Mouse (Mus musculus) megakaryocyte-erythroid progenitor cell, adult 5-6 weeks (primary cell): ENCODE measurements at regions not wholly inside any gene's neighbourhood (a gene's known extent, or its start where the extent isn't known, plus 50 kb on each side); places are given as distances from the start of the nearest gene placed in this dataset.

Experiments used
- ATAC-seq: replicated peaks from 2 replicates; pipeline ENCODE4 v1.8.0; 2016; ENCODE audit warnings: mild to moderate bottlenecking, inconsistent platforms; ENCODE audit not compliant: severe bottlenecking, poor library complexity, low FRiP score, low TSS enrichment

DNA sequence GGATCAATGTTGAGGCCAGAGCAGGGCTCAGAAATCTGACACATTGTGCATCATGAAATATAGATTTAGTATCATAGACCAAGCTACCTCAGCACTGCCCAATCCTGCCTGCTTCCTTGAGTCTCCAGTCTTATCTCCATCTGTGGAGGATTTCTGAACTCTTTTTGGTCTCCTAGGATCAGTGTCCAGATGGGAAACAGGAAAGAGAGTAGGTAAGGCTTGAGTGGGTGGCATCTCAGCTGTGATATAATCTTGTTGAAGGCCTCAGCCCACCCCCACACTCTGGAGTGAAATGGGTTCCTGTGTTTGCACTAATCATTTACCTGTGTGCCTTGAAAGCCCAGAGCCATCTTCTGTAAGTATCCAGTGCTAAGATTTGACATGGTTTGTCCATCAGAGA is 74.3 kb upstream of the Aff3 start:
- ATAC-seq = no peak

DNA sequence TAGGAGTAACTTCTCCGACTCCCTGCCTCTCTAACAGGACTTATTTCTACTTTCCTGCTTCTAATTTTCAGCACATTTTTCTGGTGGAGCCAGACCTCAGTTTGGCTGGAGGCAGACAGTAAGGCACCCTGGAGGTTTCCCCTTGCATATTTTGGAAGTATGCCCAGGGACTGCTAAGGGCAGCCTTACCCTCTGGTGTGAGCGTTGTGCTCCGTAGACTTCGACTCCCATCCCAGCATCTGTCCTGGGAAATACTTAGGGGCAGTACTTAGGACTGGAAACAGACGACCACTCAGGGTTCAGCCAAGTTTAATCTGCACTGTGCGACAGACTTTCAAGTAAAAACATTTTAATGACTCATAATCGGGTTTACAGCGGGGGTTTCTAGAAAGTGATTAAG is 71.0 kb upstream of the Aff3 start:
- ATAC-seq = no peak

DNA sequence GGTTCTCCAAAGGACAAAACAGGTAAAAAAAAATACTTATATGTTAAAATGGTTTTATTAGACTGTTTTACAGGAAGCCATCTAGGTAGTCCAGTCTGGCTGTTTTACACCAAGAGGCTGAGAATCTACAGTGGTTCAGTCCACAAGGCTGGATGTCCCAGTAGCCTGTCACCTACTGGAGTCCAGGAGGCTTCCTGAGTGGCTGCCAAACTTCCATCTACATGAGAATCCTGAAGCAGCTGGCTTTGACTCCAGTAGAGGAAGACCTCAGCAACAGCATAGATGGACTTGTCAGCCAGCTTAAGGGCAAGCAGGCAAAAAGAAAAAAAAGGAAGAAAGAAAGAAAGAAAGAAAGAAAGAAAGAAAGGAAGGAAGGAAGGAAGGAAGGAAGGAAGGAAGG is 68.4 kb upstream of the Aff3 start:
- ATAC-seq = no peak

DNA sequence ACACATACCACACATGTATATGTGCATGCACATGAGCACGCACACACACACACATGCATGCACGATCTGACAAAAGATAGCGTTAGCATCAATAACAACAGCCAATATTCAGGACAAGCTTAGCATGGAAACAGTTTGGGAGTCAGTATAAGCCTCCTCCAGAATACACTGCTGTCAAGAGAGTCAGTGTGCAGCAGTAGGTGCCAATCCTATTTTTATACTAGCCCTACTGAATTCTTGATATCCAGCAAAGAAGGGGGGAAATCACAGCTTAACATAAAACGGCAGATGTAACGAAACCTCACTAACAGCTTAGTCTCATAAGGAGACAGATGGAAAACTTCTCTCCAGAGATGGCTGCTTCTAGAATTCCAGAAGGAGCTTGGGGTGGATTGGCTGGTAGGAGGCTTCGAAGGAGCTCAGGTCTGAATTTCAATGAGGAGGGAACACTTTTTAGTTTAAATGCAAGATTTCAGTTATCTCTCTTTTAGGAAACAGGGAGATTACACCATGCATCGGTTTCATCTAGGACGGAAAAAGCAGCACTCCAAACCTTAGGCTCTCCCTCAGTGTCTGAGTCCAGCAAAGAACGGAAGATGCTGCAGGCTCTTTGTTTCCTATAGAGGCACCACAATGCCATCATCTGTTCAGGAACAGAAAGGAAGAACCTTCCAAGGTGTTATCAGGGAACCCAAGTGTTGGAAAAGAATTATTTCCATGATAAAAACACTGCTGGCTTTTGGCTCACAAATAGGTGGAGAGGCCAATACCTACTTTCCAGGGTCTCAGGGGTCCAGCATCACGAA is 65.4 kb upstream of the Aff3 start:
- no peak for ATAC-seq

DNA sequence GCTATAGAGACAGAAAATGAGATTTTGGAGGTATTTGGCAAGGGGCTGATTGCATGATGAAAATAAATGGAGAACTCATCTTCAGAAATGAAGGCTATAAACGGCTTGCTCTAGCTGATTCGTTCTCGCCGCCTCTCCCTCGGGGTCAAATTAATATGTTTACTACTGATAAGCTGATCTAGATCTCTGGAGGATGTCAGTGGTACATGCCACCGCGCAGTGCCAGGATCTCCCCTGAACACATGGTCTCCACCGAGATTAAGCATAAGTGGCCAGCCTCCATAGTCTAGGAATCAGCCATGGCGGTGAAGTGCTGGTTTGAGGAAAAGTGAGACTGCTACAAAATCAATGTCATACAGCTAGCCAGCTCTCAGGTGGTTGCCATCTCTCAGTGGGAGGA is 61.0 kb upstream of the Aff3 start:
- peak; percentile 63 for ATAC-seq

DNA sequence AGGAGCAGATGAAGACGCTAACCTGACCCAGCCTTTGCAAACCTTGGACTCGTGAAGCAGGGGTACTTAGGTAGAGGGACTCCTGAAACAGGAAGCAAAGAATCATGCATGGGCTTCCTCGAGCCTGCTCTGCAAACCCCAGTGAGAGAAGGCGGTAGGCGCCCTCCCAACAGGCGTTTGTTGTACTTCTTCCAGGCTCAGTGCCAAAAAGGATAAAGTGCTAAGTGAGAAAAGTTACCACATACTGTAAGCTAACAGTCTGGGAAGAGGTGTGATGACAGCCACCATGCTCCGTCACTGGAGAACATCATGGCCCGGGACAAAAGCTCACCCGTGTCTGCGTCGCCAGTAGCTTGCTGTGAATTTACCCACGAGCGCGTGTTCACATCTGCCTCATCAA is 59.9 kb upstream of the Aff3 start:
- ATAC-seq = no peak

DNA sequence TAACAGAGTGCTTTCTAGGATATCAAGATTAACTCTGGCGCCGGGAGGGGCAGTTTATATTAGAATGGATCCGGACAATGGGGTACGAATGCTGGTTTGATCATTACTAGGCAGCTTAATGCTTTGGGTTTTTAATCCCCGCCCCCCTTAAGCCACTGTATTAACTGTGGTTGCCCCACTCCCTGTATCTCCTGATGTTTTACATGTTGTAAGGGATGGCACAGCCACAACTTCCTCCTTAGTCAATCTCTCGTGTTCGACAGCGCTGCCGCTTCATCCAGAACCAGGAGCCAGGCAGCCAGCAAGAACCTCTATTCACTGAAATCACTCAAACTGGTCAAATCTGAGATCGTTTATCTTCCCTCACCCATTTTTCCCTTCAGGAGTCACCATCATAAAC is 57.4 kb upstream of the Aff3 start:
- ATAC-seq = no peak

DNA sequence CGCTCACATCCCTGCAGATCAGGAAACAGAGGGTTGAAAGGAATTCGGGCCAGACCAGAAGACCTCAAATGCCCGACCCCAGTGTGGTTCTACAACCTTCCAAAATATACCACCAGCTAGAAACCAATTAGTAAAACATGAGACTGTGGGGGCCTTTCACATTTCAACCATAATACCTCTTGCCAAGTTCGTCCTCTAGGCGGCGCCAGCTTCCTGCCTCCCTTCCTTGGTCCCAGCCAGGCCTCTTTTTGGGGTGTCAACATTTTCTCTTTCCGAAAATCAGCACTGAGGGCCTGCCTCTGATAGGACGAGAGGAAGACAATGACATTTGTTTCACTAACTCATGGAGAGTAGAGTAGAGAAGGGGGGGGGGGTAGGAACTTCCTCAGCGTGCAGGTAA is 55.5 kb upstream of the Aff3 start:
- ATAC-seq = peak; percentile 68; the same call in 1 of the 2 replicates

DNA sequence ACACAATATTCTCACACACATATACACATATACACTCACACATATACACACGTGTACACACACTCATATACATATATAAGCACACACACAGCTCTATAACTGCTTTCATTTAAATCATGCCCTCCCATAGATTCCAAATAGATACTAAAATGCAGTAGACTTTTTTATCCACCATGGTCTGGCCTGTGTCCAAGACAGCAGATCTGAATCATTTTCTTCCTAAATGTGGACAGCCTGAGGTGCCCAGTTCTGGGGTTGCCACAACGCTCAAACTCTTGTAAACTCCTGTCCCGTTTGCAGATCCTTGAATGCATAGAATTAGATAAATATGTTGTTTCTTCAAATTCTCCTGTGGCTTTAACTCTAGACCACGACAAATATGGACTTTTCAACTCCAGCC is 50.9 kb upstream of the Aff3 start:
- ATAC-seq = no peak
